Mouse (Mus musculus) thymus, adult 18-20 months (tissue): ENCODE data around the gene Grxcr1.

Source experiments
- DNase-seq, 2 experiments: peaks; one replicate each; pipeline ENCODE4 v3.0.0; 2022; ENCODE audit warnings: mixed read lengths in 2 of 2

The Grxcr1 gene

GRCm38 (mm10) chr5:68097665-68098624, 66.3 kb downstream of the Grxcr1 start:
- DNase-seq = no peak

DNA sequence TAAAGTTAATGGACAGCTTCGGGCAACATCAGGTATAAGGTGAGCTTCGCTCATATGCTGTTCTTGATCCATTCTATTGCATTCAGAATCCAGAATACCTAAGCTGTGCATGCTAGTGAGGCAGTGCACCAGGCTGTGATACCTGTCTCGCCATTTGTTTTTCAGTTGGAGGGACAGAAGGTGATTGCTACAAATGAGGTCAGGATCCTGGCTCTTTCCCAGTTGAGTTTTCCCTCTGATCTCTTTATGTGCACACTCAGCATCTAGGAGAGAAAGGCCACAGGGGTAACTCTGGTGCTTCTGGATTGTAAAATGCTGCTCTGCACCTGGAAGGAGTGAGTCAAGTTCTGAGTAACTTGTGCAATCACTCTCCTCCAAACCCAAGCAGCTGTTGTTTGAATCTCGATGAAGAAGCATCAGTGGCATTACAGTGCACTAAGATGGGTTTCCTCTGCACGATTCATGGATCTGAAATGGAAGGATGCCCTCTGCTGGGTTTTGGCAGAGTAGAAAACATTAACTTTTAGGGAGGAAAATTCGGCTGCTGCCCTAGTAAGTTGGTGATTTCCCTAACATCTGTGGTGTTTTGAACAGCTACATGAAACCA, 80.9 kb downstream of the Grxcr1 start:
- no peak for DNase-seq

- DNase-seq = no peak
Observed at GRCm38 (mm10) chr5:68120880-68121279, 89.2 kb downstream of the Grxcr1 start.

GRCm38 (mm10) chr5:68122883-68123282, 91.2 kb downstream of the Grxcr1 start:
- no peak for DNase-seq

- DNase-seq = no peak
Observed at GRCm38 (mm10) chr5:68125478-68125877, 93.8 kb downstream of the Grxcr1 start.

DNA sequence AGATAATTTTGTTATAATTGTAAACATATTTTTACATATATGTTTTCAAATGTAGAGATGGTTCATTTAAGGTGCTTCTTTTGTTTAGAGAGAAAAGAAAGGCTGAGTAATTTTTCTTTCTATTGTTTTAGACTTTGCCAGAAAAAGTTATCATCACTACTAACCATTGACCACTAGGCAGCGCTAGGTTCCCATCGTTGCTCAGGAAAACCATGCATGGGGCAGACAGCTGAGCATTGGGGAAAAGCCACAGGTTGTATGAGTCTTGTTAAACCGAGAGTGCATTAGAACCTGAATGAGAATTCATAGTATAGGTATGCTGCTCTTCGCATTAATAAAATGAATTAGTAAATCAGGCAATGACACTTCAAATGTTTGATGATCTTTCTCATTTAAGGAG, 96.8 kb downstream of the Grxcr1 start:
- DNase-seq = no peak

GRCm38 (mm10) chr5:68128821-68129608, 97.4 kb downstream of the Grxcr1 start:
- DNase-seq = no peak

GRCm38 (mm10) chr5:68146818-68147217, 115.2 kb downstream of the Grxcr1 start:
- DNase-seq = no peak

GRCm38 (mm10) chr5:68149946-68150345, 118.3 kb downstream of the Grxcr1 start:
- no peak for DNase-seq

DNA sequence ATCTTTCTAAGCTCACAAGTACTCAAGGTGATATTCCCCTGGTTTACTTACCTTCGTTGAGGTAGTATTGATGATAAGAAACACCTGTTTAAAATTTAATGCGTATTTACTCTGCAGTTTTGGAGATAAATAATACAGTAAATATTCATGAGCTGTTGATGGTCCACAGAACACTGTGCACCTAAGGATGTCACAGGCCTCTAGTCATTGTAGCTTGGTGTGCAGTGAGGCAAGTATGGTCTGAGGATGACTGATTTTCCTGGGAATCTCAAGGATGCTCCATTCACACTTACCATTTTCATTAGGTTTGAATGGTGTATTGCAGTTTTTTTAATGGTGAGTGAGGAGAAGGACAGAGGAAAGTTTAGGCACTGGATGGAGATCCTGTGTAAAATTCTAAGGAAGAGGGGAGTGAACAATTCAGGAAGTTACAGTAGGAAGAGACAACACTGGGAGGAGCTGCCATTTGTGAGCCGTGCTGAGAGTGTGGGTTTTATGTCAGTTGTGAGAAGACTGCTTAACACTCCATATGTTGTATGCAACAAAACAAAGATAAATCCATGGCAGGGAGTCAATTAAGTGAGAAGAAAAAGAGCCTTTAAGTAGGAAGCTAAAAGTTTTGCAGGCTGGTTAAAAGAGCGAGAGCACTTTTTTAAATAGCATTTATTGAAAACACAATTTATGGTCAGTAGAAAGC, 118.9 kb downstream of the Grxcr1 start:
- DNase-seq = no peak

DNA sequence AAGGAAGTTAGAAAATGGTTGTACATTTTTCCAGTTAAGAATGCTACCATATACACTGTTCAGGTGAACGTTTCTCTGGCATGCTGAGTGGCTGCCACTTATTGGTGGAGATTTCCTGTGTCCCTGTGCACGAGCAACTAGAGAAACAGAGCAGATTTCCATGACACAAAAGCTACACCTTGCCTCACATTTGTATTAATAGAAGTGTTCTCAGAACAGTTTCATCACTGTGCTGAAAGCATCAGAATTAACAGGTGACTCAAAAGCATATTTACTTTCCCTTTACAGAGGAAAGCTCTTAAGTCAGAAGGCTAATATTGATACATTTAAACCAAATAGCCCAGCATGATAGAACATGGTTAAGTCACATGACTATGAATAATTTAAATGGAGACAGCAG, 130.9 kb downstream of the Grxcr1 start:
- no peak for DNase-seq

- DNase-seq = no peak
Observed at GRCm38 (mm10) chr5:68165954-68166353, 134.3 kb downstream of the Grxcr1 start.
